Mouse (Mus musculus) lung, postnatal 25 days (tissue): ENCODE results near the gene Ccdc89.
A peak's percentile ranks its signal among the peaks of the same experiment; 100 is the strongest.

Source experiments
- DNase-seq: peaks from one replicate; pipeline ENCODE4 v3.0.0; 2022; ENCODE audit warnings: low spot score

Gene Ccdc89

GRCm38 (mm10) chr7:90426020-90427001 lies at the start of gene Ccdc89:
Gene Ccdc89, plus strand, starts transcription at chr7:90426577.
- DNase-seq, result peak; percentile 90

GRCm38 (mm10) chr7:90384411-90384810 lies 42.0 kb upstream of the Ccdc89 start:
- DNase-seq, result no peak

GRCm38 (mm10) chr7:90386885-90387459 lies 39.4 kb upstream of the Ccdc89 start:
- no peak for DNase-seq

GRCm38 (mm10) chr7:90389765-90390164 lies 36.6 kb upstream of the Ccdc89 start:
- DNase-seq, result no peak

GRCm38 (mm10) chr7:90395073-90395472 lies 31.3 kb upstream of the Ccdc89 start:
- DNase-seq, result no peak

GRCm38 (mm10) chr7:90395928-90396327 lies 30.4 kb upstream of the Ccdc89 start:
- DNase-seq, result no peak

GRCm38 (mm10) chr7:90409934-90410333 lies 16.4 kb upstream of the Ccdc89 start:
- DNase-seq, result peak; percentile 73

GRCm38 (mm10) chr7:90427006-90427405 lies 629 bp downstream of the Ccdc89 start:
- no peak for DNase-seq

- no peak for DNase-seq
Measured at GRCm38 (mm10) chr7:90432221-90432620, 5.8 kb downstream of the Ccdc89 start.

- DNase-seq, result no peak
Measured at GRCm38 (mm10) chr7:90440044-90440443, 13.7 kb downstream of the Ccdc89 start.

GRCm38 (mm10) chr7:90442070-90442469 lies 15.7 kb downstream of the Ccdc89 start:
- DNase-seq, result no peak

GRCm38 (mm10) chr7:90442518-90443080 lies 16.2 kb downstream of the Ccdc89 start, which contains the start of gene Crebzf:
Gene Crebzf, plus strand, starts transcription at chr7:90442729.
- peak; percentile 98 for DNase-seq

- DNase-seq, result peak; percentile 69
Measured at GRCm38 (mm10) chr7:90443101-90444091, 17.0 kb downstream of the Ccdc89 start.

- DNase-seq, result no peak
Measured at GRCm38 (mm10) chr7:90444206-90444605, 17.8 kb downstream of the Ccdc89 start.

GRCm38 (mm10) chr7:90456149-90456844 lies 29.9 kb downstream of the Ccdc89 start:
- DNase-seq, result no peak

- peak; percentile 89 for DNase-seq
Measured at GRCm38 (mm10) chr7:90456845-90457468, 30.6 kb downstream of the Ccdc89 start, which contains the start of gene Tmem126a. Gene Tmem126a, minus strand, starts transcription at chr7:90457229.

GRCm38 (mm10) chr7:90457517-90457916 lies 31.1 kb downstream of the Ccdc89 start:
- no peak for DNase-seq

GRCm38 (mm10) chr7:90460330-90460729 lies 34.0 kb downstream of the Ccdc89 start:
- no peak for DNase-seq

- peak; percentile 48 for DNase-seq
Measured at GRCm38 (mm10) chr7:90460930-90461329, 34.6 kb downstream of the Ccdc89 start.

- DNase-seq, result no peak
Measured at GRCm38 (mm10) chr7:90461441-90461840, 35.1 kb downstream of the Ccdc89 start.
